Mouse (Mus musculus) thymus, postnatal 10 days (tissue): ENCODE measurements at regions not wholly inside any gene's neighbourhood (a gene's known extent, or its start where the extent isn't known, plus 50 kb on each side); places are given as distances from the start of the nearest gene placed in this dataset.

Experiments
- DNase-seq, 2 experiments: peaks; one replicate each; pipeline ENCODE4 v3.0.0; 2021; ENCODE audit warnings: low spot score in 2 of 2

DNA sequence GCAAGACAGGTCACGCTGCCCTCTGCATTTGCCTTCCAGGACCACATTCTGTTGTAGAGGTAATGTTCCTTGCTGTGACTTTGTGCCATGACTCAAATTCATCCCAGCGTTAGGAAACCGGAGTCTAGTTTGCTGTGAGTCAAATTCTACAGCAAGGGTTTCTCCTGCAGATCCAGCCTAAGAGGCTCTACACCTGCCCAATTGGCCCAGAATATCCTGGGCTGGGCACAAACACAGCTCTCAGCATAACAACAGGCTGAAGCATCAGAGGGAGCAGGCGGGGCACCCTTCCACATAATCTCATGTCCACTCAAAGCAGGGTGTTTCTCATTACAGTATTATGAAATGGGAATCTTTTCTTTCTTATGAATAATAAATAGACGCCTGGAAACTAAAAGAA lies 220.2 kb upstream of the Pard3b start:
- no peak for DNase-seq

DNA sequence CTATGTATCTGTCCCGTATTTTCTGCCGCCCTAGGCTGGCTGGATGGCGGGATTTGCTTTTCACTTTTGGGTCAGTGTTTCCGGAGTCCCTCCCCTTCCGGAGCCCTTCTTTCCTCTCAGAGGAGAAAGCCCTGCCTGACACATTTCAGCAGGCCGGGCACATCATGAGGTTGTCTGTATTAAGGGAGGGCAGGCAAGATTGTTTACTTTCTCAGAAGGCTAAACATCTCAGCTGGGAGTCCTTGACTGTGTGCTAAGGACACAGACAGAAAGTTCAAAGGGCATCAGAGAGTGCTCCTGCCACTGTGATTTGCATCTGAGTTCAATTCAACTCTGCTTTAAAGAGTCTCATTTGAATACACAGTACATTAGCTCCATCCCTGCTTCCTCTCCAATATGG lies 218.8 kb upstream of the Pard3b start:
- no peak for DNase-seq

DNA sequence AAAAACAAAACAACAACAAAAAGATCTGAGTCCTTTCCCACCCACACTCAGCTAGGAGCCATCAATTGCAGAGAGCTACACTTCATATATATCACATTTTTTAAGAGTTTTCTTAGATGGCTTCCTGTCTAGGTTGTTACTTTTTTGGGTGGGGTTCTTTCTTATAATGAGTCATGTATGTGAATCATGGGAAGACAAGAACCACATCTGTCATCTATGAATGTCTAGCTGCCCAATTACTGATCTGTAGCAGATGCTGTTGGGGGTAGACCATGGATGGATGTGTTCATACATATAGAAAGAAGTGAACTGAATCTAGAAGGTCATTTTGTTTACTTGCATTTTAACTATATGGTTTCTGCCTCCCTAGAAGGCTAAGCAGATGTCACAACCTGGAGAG lies 215.4 kb upstream of the Pard3b start:
- no peak for DNase-seq

DNA sequence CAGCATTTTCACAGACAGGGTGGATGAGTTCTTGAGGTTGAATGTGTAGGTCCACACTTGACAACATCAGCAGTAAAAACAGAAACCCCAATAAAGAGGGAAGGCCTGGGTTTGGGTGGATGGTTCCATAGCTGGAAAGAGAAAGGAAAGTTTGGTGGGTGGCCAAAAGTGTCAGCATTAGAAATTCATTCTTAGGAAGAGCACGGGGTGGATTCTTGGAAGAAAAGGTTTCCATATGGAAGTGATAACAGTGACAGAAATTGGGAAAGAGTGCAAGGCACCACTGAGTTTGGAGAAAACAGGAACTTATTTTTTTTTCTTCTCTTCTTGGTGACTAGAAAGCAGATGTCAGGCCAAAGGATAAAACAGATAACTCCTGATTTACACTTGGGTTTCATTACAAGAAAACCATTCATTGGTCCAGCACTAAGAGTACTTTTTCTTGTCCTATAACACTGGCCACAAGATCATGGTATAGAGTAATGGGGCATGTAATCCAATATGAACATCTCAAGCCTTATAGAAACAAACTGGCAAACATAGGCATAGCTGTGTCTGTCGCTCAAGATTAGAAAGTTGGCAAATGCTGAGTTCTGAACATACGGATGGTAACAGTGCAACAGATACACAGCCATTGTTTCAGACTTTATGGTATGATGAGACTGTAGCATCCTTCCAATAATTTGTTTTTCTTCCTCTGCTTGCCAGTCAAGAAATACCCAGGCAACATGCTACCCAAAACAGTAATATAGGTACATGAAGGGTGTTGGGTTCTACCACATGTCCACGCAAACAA lies 209.7 kb upstream of the Pard3b start:
- DNase-seq: no peak

DNA sequence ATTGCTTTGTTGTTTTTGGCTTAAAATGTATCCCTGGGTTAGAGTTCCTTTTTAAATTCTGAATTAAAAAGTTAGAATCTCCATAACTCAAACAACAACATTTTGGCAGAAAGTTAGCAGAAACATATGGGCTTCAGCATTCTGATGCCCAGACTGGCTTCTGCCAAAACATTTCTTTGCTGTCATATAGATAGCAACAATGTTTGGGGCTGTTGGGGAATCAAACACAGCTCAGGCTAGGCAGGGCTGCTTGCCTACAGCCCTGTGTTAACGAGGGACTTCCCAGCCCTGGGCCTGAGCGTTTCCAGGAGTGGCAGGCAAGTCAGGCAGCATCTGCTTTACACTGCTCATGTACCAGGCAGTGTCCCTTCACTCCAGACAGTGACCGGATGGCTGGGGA lies 201.0 kb upstream of the Pard3b start:
- DNase-seq: no peak

DNA sequence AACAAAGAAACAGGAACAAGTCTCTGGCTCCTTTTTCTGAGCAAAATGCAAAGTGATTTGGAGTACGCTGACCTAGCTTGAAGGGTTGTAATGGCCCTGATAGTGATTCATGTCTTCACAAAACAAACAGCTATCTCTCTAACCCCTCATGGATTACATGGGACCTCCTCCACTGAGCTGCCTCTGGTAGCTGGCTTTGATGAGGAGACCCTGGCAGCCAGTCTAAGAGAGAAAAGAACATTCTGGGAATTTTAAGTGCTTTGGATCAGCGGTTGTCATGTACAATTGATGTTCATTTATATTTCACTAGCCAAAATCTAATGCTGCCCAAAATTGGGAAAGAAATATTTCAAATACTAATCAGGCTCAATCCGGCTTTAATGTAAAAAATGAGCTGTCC lies 177.2 kb upstream of the Pard3b start:
- no peak for DNase-seq

DNA sequence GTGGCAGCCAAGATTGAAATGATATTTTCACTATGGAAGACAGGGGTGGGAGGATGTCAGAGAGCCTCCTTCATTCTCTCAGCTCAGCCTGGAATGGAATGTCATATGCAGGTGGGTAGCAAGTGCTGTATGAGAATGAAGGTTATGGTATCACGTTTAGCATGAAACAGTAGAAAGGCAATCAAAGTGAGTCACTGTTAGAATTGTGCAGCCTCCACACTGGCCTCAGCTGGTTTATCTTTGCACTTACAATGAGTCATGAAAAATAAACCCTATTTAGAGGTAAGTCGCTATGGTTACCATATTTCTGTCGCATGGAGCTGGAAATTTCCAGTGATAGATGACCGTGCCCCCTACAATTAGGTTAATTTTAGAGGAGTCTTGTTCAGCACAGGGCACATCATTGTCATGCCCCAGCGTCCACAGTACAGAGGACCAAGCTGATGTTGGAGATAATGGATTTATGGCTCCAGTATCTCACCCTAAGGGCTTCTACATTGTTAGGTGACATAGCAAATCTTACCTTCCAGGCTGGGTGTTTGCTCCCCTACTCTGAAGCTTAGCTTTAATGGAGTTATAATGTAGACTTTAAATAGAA lies 167.9 kb upstream of the Pard3b start:
- no peak for DNase-seq

DNA sequence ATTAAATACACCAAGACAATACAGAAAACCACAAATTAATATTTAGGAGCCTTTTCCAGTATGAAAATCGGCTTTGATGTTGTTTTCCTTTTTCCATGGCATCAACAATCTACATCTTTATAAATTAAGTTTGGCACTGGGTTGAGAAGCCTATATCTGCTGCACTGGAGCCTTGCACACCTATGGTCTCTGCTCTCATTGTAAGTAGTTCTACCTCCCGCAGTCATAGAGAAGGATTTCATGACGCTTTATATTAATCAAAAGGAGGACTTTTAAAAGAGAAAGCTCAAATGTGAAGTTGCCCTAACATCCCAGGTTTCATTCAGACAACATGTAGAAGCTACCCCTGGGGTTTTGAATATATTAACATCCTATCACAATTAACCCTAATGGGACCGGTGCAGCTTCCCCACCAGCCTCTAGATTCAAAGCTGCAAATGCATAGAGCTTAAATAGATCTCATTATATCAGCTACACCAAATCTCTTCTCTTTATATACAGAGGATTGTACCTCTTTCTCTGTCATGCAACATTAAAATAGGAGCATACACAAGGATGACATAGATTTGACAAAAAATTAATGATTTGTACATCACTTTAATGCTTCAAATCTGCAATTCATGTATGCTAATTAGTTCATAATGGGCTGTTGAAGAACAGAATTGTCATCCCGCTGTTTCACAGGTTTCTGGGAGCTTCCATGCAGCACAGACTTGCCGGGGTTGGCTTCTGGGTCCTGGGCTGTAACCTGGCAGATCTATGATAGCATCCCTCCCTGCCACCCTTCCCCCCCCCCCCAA lies 166.6 kb upstream of the Pard3b start:
- DNase-seq: no peak

DNA sequence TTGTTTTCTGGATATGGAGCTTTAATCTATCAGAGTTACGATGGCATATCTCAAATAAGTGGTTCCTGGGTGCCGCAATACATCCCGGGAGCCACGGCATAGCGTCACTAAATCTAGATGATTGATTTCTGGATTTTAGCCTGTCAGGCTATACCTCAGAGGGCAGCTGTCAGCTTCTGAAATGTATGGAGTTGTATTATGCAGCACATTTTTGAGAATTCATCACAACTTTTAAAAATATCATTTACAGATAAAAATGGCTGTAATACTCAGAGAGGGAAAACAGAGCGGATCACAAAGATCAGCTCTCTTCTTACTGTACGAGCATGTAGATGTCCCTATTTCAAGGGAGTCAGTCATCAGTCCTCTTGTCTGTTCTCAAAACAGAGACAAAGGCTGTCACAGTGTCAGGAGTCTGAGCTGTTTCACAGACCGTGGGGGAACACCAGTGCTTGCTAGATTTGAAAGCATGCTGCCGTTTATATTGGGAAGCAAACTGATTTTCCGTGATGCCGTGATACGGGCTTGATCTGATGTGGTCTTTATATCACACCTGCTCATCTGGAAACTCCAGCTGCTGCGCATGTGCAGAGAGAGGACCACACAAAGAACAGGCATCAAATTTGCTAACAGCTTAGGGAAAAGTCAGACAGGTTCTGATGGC lies 165.9 kb upstream of the Pard3b start:
- no peak for DNase-seq

DNA sequence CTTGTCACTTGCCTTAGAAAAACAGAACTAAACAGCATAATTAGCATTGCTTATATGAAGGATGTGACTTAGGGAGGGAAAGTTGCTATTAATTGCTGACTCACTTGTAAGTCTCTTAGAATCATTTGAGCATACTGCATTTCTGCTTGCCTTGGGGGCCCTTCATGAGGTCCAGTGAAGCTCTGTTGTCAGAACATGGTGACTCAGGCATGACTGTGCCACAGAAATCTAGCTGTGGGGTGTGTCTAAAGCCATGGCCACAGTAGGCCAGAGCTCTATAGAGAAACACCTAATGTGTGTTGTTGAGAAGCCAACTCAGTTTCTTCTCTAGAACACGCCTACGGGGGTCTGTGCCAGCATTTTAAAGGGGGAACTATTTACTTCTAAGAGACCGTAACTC lies 153.2 kb upstream of the Pard3b start:
- no peak for DNase-seq

DNA sequence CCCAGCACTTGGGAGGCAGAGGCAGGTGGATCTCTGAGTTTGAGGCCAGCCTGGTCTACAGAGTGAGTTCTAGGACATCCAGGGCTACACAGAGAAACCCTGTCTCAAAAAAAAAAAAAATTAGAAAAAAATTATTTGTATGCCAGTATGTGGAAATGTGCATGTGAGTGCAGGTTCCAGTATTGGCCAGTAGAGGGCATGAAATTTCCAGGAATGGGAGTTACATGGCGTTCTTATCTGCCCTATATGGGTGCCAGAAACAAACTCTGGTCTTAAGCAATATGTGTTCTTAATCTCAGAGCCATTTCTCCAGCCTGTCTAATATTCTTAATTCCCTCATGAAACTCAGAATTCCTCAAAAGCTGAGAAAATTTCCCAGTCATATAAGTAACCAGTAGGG lies 113.7 kb upstream of the Pard3b start:
- no peak for DNase-seq

DNA sequence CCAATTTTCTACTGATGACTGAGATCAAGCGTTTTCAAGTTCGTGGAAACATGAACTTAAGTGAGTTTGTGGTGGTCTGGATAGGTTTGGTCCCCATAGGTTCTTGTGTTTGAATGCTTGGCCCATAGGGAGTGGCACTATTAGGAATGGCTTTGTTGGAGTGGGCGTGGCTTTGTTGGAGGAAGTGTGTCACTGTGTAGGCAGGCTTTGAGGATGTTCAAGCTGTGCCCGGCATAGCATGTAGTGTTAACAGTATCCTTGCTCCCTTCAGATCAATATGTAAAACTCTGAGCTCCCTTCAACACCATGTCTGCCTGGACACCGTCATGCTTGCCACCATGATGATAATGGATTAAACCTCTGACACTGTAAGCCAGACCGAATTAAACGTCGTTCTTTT lies 112.7 kb upstream of the Pard3b start:
- no peak for DNase-seq

DNA sequence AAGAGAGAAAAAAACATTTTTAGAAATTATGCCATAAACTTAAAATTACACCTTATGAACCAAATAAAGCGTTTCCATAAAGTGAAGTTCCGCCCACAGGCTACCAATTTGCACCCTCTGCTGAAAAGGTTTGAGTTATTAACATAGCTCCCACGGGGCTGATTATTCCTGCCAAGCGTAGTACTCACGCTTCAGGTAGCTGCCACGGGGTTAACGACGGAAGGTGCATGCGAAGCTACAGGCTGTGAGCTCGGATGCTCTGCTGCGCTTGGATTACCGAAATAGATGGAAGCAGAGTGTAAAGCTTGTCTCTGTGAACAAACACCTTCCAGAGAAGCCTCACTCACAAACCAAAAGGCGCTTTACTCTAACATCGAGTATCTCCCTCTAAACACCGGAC lies 109.9 kb upstream of the Pard3b start:
- DNase-seq: no peak

DNA sequence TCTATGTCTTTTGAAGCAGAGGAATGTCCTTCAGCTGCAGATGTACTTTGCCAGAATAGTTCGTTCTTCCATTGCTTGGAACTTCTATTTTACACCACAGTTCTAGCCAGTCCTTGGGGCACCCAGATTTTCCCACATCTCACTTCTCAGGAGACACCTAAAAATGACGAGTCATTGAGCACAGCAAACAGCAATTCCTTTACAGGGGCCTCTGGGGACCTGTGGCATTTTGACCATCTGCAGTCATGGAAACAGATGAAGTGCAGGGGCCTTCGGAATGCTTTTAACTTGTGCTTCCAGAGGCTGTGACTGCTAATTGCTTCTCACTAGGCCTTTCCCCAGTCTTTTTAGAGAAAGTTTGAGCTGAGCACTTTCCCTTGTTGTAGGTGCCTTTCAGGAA lies 108.5 kb upstream of the Pard3b start:
- no peak for DNase-seq

DNA sequence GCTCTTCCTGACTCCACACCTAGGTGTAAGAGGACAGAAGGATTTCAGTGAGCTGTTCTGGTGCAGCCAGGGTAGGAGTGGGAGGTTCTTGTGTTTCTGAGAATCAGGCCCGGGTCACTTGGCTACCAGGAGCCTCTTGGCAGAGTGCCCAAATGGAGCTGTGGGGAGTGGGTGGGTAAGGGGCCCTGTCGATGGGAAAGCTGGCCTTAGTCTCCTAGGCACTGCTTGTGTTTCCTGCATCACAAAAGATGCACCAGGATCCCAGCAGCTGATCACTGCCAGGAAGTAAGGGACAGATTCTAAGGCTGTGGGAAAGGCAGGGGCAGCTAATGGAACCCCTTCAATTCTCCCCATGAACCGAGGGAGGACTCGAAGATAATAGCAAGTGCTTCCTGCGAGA lies 107.1 kb upstream of the Pard3b start:
- DNase-seq: no peak

DNA sequence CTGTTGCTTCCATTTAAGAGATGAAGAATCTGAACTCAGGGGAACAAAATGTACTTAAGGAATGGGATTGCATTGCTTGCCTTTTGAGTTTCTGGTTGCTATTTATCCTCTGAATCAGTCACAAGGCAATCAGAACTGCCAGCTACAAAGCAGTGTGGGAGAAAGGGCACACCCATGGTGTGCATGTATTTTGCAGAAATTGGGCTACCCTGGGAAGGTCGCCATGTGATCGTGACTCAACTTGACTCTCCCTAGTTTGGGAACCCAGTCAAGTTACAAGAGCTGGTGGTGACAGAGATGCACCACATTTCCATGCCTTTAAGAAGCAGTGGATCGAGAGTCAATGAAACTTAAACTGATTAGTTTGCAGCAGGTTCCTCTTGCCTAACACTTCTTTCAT lies 98.5 kb upstream of the Pard3b start:
- no peak for DNase-seq

DNA sequence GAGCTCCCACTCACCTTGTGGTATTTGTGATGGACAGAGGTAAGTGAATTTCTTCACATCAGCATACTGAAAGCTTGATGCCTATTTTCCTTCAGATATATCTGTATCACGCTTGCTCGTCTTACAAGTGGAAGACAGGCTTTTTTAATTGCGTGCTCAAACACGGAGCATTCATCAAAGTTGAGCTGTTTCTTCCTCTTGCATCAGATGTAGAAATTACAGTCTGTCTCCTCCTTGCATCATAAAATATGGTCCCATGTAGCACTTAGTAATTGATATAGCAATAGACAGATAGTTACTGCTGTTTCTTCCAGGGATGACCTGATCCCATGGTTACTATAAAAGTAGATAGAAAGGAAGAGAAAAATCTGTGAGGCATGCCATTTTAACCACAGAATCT lies 97.5 kb upstream of the Pard3b start:
- DNase-seq: no peak

DNA sequence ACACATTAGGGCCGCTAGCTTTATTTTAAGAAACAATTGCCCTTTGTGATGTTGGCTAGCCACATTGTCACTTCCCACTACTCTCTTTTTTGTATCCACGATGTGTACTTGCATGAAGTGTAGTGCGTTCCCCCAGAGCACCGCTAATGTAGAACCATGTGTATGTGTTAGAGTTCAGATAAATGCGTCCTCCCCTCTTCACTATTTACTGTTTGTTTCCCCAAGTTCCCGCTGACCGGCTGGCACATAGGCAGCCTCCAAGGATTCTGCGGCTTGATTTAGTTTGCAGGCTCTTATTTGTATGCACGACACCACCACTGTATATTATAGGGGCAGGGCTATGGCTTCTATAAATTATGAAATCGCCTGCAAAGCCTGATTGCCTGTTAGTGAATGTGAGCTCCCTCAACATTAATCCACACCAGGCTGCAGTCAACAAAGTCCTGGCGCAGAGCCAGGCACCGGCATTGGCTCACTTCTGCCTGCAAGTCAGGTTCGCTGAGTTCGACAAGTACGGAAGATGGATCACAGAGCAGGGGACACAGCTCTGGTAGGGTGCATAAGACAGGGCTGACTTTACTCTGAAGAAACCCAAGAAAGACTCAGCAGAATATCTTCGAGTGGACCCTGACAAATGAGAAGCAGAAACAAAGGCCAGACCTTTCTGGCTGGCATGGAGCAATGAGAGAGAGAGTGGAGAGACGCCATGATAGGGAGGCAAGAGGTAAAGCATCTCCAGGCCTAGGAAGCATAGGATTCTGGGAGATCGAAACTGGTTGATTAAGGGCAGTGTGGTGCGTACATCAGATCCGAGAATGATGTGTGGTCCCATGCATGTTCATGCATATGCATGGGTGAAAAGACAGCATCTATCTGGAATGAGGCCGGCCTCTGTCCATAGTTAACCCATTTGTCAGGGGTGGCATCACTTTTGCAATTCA lies 85.8 kb upstream of the Pard3b start:
- DNase-seq: no peak

DNA sequence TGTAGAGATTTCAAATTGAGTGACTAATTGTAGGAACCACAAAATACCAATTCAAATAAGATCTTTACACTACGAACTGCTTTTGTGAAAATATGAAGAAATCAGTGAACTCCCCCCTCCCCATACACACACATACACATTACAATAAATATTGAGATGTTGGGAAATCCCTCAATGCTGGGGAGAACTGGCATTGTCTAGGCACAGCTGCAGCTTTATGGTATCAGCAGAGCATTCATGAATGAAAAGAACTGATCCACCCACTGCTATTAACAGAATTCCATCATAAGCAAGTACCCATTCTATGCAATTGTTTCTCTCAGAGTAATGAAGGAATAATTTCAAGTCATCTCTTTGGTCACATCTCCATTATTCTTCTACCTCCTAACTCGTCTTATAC lies 79.1 kb upstream of the Pard3b start:
- no peak for DNase-seq

DNA sequence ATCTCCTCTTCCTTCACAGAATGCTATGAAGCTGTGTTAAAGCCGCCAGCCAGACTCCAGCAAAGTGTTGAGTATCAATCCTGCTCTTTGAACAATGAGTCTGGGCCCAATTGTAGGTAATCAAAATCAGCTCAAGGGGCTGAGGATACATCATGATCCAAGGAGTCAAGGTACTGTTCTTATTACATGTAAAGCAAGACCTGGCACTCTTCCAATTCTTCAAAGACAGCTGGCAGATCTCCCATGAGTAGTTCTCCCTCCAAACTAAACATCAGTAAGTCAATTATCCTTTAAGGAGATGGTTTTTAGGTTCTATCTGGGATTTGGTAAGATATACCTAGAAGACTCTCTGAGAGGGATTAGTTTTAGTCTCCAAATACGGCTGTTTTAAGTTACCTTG lies 76.5 kb upstream of the Pard3b start:
- no peak for DNase-seq

DNA sequence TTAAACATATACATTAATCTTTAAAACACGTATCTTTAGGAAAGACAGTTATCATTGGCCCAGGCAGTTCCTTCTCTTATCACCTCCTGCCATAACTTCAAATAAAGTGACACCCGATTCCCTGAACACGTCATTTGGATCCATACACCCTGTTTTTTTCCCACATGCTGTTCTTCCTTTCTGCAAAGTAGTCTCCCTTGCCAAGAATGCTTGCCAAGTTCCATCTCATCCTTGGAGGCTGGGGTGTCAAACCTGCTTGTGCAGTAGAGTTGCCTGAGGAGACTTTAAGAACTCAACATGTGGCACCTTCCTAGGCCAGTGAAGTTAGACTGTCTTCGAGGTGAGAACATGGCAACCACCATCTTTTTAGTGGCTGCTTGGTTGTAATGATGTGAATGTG lies 73.2 kb upstream of the Pard3b start:
- DNase-seq: no peak
